Mouse (Mus musculus) limb, embryonic 14.5 days (tissue): ENCODE results near the gene Arhgef11. TPM values are rescaled to one million over a fixed set of nuclear protein-coding genes. Genes with fewer than 3 reads are reported as not detected.
A peak's percentile ranks its signal among the peaks of the same experiment; 100 is the strongest.

Experiments
- ATAC-seq: fragments of 200-750 bp; cut with Nextera tagmentation; 2 replicates; pipeline ENCODE4 v1.8.0; 2017; ENCODE audit warnings: low read depth, moderate number of reproducible peaks, moderate TSS enrichment; ENCODE audit not compliant: low FRiP score
- DNase-seq: peaks from one replicate; pipeline ENCODE4 v3.0.0-alpha.2; 2015; ENCODE audit warnings: low spot score
- H3K27ac ChIP-seq: fragments of 300-500 bp; sonication (generic); replicated peaks from 2 replicates; pipeline ENCODE4 v1.5.1; 2014; ENCODE audit warnings: low read depth, mild to moderate bottlenecking, low read length, moderate library complexity, mixed read lengths
- H3K27me3 ChIP-seq: fragments of 300-500 bp; sonication (generic); 2 replicates; pipeline ENCODE4 v1.6.1; 2014; ENCODE audit warnings: low read length, mixed read lengths; ENCODE audit not compliant: control insufficient read depth, insufficient read depth
- H3K36me3 ChIP-seq: fragments of 300-500 bp; sonication (generic); 2 replicates; pipeline ENCODE4 v1.6.1; 2014; ENCODE audit warnings: mild to moderate bottlenecking, low read length, moderate library complexity, mixed read lengths; ENCODE audit not compliant: control insufficient read depth, insufficient read depth
- H3K4me1 ChIP-seq: fragments of 300-500 bp; sonication (generic); 2 replicates; pipeline ENCODE4 v1.6.1; 2014; ENCODE audit warnings: antibody characterized with exemption, low read length, mixed read lengths; ENCODE audit not compliant: control insufficient read depth, insufficient read depth
- H3K4me2 ChIP-seq: fragments of 300-500 bp; sonication (generic); replicated peaks from 2 replicates; pipeline ENCODE4 v1.6.1; 2014; ENCODE audit warnings: low read depth, mild to moderate bottlenecking, low read length, moderate library complexity; ENCODE audit not compliant: severe bottlenecking
- H3K4me3 ChIP-seq: fragments of 300-500 bp; sonication (generic); replicated peaks from 2 replicates; pipeline ENCODE4 v1.5.1; 2014; ENCODE audit warnings: low read length
- H3K9ac ChIP-seq: fragments of 300-500 bp; sonication (generic); 2 replicates; pipeline ENCODE4 v1.6.1; 2014; ENCODE audit warnings: mild to moderate bottlenecking, low read depth, low read length, moderate library complexity; ENCODE audit not compliant: severe bottlenecking
- H3K9me3 ChIP-seq: fragments of 300-500 bp; sonication (generic); 2 replicates; pipeline ENCODE4 v1.6.1; 2016; ENCODE audit warnings: low read length; ENCODE audit not compliant: control insufficient read depth
- POLR2A ChIP-seq: fragments of 200-500 bp; IDR thresholded peaks from 2 replicates; pipeline ENCODE4 v1.8.0; 2012; ENCODE audit warnings: inconsistent platforms, mild to moderate bottlenecking, moderate library complexity, borderline replicate concordance; ENCODE audit not compliant: insufficient read depth, insufficient read length; ENCODE audit errors: extremely low read depth
- WGBS: fragments of 180-500 bp; shearing (Covaris S2); extraction: QIAGEN DNeasy Blood & Tissue Kit; methylation state at CpG from one replicate; pipeline ENCODE4 v1.1.7; 2014; 5-methylcytosine and 5-hydroxymethylcytosine counted together
- polyA plus RNA-seq, 2 experiments: library from polyadenylated mRNA; depleted of rRNA in 1 of 2; stranded (reverse) in 1 of 2; unstranded in 1 of 2; fragments of >200 nt; fragmentation: Nextera tagmentation in 1 of 2; extraction: Ambion mirVana in 1 of 2; gene quantifications; 2 replicates each; pipeline versions ENCODE4 v1.2.1 to v1.2.3; 2012 to 2014

Gene Arhgef11
- polyA plus RNA-seq, 2 experiments, result 16.1 to 28.2 TPM

- H3K4me1 ChIP-seq, result peaks cover 47% of the 10 kb centered on the region
- no peak overlapping the region for H3K4me3 ChIP-seq
These were observed 144.3 kb downstream of the Arhgef11 start for GRCm38 (mm10) chr3:87761408-87762375.

GRCm38 (mm10) chr3:87763202-87763601, 145.8 kb downstream of the Arhgef11 start:
- Histone ChIP-seq H3K9me3 (no peaks in the 10 kb centered on the region), H3K27ac (peak overlapping the region; percentile 88), H3K9ac (no peak overlapping the region), H3K4me1 (peaks cover 56% of the 10 kb centered on the region), H3K4me3 (no peak overlapping the region), H3K36me3 (peaks cover 5% of the 10 kb centered on the region), H3K27me3 (no peaks in the 10 kb centered on the region), H3K4me2 (peak overlapping the region; percentile 41)
- 38% methylated on average over 4 of the region's 4 CpGs for WGBS
- no peak for TF ChIP-seq POLR2A
- ATAC-seq (no peak), DNase-seq (no peak)

More at GRCm38 (mm10) chr3:87761408-87762375, 144.3 kb downstream of the Arhgef11 start:
- H3K27ac ChIP-seq, result peak overlapping the region; percentile 52
- ATAC-seq (no peak), DNase-seq (no peak)
- 39% methylated on average over 20 of the region's 20 CpGs for WGBS
- H3K27me3 ChIP-seq, result no peaks in the 10 kb centered on the region
- peak overlapping the region; percentile 21; the same call in 1 of the 2 replicates for H3K4me2 ChIP-seq
- H3K9me3 ChIP-seq, result no peaks in the 10 kb centered on the region
- H3K36me3 ChIP-seq, result peaks cover 5% of the 10 kb centered on the region
- TF ChIP-seq POLR2A, result no peak
- H3K9ac ChIP-seq, result peak overlapping the region; percentile 21; the same call in 1 of the 2 replicates

GRCm38 (mm10) chr3:87763683-87764289, 146.4 kb downstream of the Arhgef11 start:
- Histone ChIP-seq H3K9ac (peak overlapping the region; percentile 38), H3K4me3 (peak overlapping the region; percentile 11; the same call in 1 of the 2 replicates), H3K4me2 (peak overlapping the region; percentile 41), H3K4me1 (peaks cover 56% of the 10 kb centered on the region), H3K27me3 (no peaks in the 10 kb centered on the region), H3K27ac (peak overlapping the region; percentile 88), H3K9me3 (no peaks in the 10 kb centered on the region), H3K36me3 (peaks cover 5% of the 10 kb centered on the region)
- 8% methylated on average over 15 of the region's 15 CpGs for WGBS
- TF ChIP-seq POLR2A, result no peak
- ATAC-seq, result peak; percentile 74
- peak; percentile 89 for DNase-seq

GRCm38 (mm10) chr3:87764506-87764905, 147.1 kb downstream of the Arhgef11 start:
- Histone ChIP-seq H3K9me3 (no peaks in the 10 kb centered on the region), H3K27ac (peak overlapping the region; percentile 88), H3K36me3 (peaks cover under 1% of the 10 kb centered on the region; the same call in 1 of the 2 replicates), H3K9ac (0 out of 2 replicates have a peak overlapping the region, but pooled peaks have one; percentile 38), H3K27me3 (no peaks in the 10 kb centered on the region), H3K4me1 (peaks cover 56% of the 10 kb centered on the region), H3K4me3 (no peak overlapping the region), H3K4me2 (peak overlapping the region; percentile 41)
- WGBS, result 23% methylated on average over 10 of the region's 10 CpGs
- no peak for TF ChIP-seq POLR2A
- ATAC-seq (peak; percentile 2; the same call in 1 of the 2 replicates), DNase-seq (peak; percentile 52)

GRCm38 (mm10) chr3:87765091-87765490, 147.7 kb downstream of the Arhgef11 start:
- H3K4me3 ChIP-seq, result no peak overlapping the region
- H3K9me3 ChIP-seq, result no peaks in the 10 kb centered on the region
- WGBS, result 9% methylated on average over 10 of the region's 10 CpGs
- DNase-seq (no peak), ATAC-seq (no peak)
- H3K4me1 ChIP-seq, result peaks cover 56% of the 10 kb centered on the region
- peak overlapping the region; percentile 25; the same call in 1 of the 2 replicates for H3K9ac ChIP-seq
- H3K36me3 ChIP-seq, result no peaks in the 10 kb centered on the region
- no peak for TF ChIP-seq POLR2A
- peak overlapping the region; percentile 41; the same call in 1 of the 2 replicates for H3K4me2 ChIP-seq
- no peaks in the 10 kb centered on the region for H3K27me3 ChIP-seq
- H3K27ac ChIP-seq, result peak overlapping the region; percentile 88
